Mouse (Mus musculus) heart, embryonic 14.5 days (tissue): ENCODE results near the gene Hs2st1. TPM values are rescaled to one million over a fixed set of nuclear protein-coding genes. Genes with fewer than 3 reads are reported as not detected.

ENCODE experiments used
- ATAC-seq: fragments of 200-750 bp; cut with Nextera tagmentation; 2 replicates; pipeline ENCODE4 v1.8.0; 2017; ENCODE audit warnings: low read depth, moderate TSS enrichment; ENCODE audit not compliant: insufficient number of reproducible peaks, insufficient read depth, low FRiP score
- H3K27ac ChIP-seq, 2 experiments: fragments of 200-500 bp in 1 of 2; fragments of 300-500 bp in 1 of 2; sonication (generic) in 1 of 2; replicated peaks in 1 of 2; 2 replicates each; pipeline ENCODE4 v1.5.1; 2012 to 2014; ENCODE audit warnings: low read depth in 2 of 2, low read length in 2 of 2, control low read depth in 1 of 2, mild to moderate bottlenecking in 1 of 2, mixed read lengths in 1 of 2; ENCODE audit not compliant: control insufficient read depth in 1 of 2, insufficient read depth in 1 of 2
- H3K27me3 ChIP-seq: fragments of 300-500 bp; sonication (generic); 2 replicates; pipeline ENCODE4 v1.6.1; 2014; ENCODE audit warnings: mild to moderate bottlenecking, low read length, control low read depth; ENCODE audit not compliant: control insufficient read depth, insufficient read depth
- H3K36me3 ChIP-seq: fragments of 300-500 bp; sonication (generic); 2 replicates; pipeline ENCODE4 v1.6.1; 2014; ENCODE audit warnings: mild to moderate bottlenecking, control low read depth, low read length, mixed read lengths; ENCODE audit not compliant: control insufficient read depth, insufficient read depth
- H3K4me1 ChIP-seq, 2 experiments: fragments of 200-500 bp in 1 of 2; fragments of 300-500 bp in 1 of 2; sonication (generic) in 1 of 2; 2 replicates each; pipeline ENCODE4 v1.6.1; 2012 to 2014; ENCODE audit warnings: low read length in 2 of 2, control low read depth in 1 of 2, mixed read lengths in 1 of 2; ENCODE audit not compliant: control insufficient read depth in 2 of 2, insufficient read depth in 2 of 2
- H3K4me2 ChIP-seq: fragments of 300-500 bp; sonication (generic); 2 replicates; pipeline ENCODE4 v1.6.1; 2014; ENCODE audit warnings: mild to moderate bottlenecking, low read length
- H3K4me3 ChIP-seq, 2 experiments: fragments of 200-500 bp in 1 of 2; fragments of 300-500 bp in 1 of 2; sonication (generic) in 1 of 2; 2 replicates each; pipeline ENCODE4 v1.5.1; 2012 to 2014; ENCODE audit warnings: low read length in 2 of 2, mild to moderate bottlenecking in 2 of 2, control low read depth in 1 of 2, low read depth in 1 of 2, moderate library complexity in 1 of 2; ENCODE audit not compliant: control insufficient read depth in 1 of 2, insufficient read depth in 1 of 2
- H3K9ac ChIP-seq: fragments of 300-500 bp; sonication (generic); 2 replicates; pipeline ENCODE4 v1.6.1; 2014; ENCODE audit warnings: mild to moderate bottlenecking, low read length
- H3K9me3 ChIP-seq: fragments of 300-500 bp; sonication (generic); 2 replicates; pipeline ENCODE4 v1.6.1; 2016; ENCODE audit warnings: low read length, control low read depth; ENCODE audit not compliant: control insufficient read depth
- WGBS: fragments of 180-500 bp; shearing (Covaris S2); extraction: QIAGEN DNeasy Blood & Tissue Kit; methylation state at CpG from one replicate; pipeline ENCODE4 v1.1.7; 2014; 5-methylcytosine and 5-hydroxymethylcytosine counted together
- polyA plus RNA-seq: library from polyadenylated mRNA; unstranded; fragments of >200 nt; fragmentation: Nextera tagmentation; extraction: Ambion mirVana; gene quantifications from 2 replicates; pipeline ENCODE4 v1.2.1, GENCODE M21; 2014

The Hs2st1 gene
- polyA plus RNA-seq, 1 experiment from 2014 or later: 8.6 TPM

GRCm38 (mm10) chr3:144548186-144548845, 21.7 kb downstream of the Hs2st1 start:
- Histone ChIP-seq H3K27ac (no peak overlapping the region), H3K27me3 (no peaks in the 10 kb centered on the region), H3K9me3 (no peaks in the 10 kb centered on the region), H3K9ac (no peak overlapping the region), H3K4me3 (no peak overlapping the region), H3K36me3 (no peaks in the 10 kb centered on the region), H3K4me1 (peaks cover 0 to 10% of the 10 kb centered on the region in 2 experiments; a peak in 2 of 4 replicates), H3K4me2 (no peak overlapping the region)
- WGBS: 87% methylated on average over 7 of the region's 7 CpGs
- no peak for ATAC-seq

- H3K4me2 ChIP-seq: no peak overlapping the region
- H3K4me1 ChIP-seq: peaks cover 6 to 23% of the 10 kb centered on the region in 2 experiments; a peak in 3 of 4 replicates
- H3K27me3 ChIP-seq: no peaks in the 10 kb centered on the region
- H3K27ac ChIP-seq: no peak overlapping the region
- no peak for ATAC-seq
- H3K4me3 ChIP-seq: no peak overlapping the region
- H3K9me3 ChIP-seq: no peaks in the 10 kb centered on the region
- 31% methylated on average over 4 of the region's 4 CpGs for WGBS
- H3K9ac ChIP-seq: no peak overlapping the region
- H3K36me3 ChIP-seq: no peaks in the 10 kb centered on the region
These were observed 23.5 kb downstream of the Hs2st1 start for GRCm38 (mm10) chr3:144546490-144546889.

GRCm38 (mm10) chr3:144545832-144546231, 24.1 kb downstream of the Hs2st1 start:
- H3K36me3 ChIP-seq: no peaks in the 10 kb centered on the region
- H3K9ac ChIP-seq: no peak overlapping the region
- H3K27ac ChIP-seq: no peak overlapping the region
- no peak overlapping the region for H3K4me2 ChIP-seq
- ATAC-seq: no peak
- peaks cover 6 to 23% of the 10 kb centered on the region in 2 experiments; a peak in 3 of 4 replicates for H3K4me1 ChIP-seq
- WGBS: 69% methylated on average over 4 of the region's 4 CpGs
- H3K4me3 ChIP-seq: no peak overlapping the region
- H3K9me3 ChIP-seq: no peaks in the 10 kb centered on the region
- no peaks in the 10 kb centered on the region for H3K27me3 ChIP-seq

GRCm38 (mm10) chr3:144545152-144545551, 24.8 kb downstream of the Hs2st1 start:
- Histone ChIP-seq H3K27ac (no peak overlapping the region), H3K9me3 (no peaks in the 10 kb centered on the region), H3K4me3 (no peak overlapping the region), H3K36me3 (no peaks in the 10 kb centered on the region), H3K4me2 (no peak overlapping the region), H3K9ac (no peak overlapping the region), H3K4me1 (peaks cover 6 to 23% of the 10 kb centered on the region in 2 experiments; a peak in 3 of 4 replicates), H3K27me3 (no peaks in the 10 kb centered on the region)
- WGBS: 96% methylated on average over 7 of the region's 7 CpGs
- ATAC-seq: no peak

- no peaks in the 10 kb centered on the region for H3K9me3 ChIP-seq
- H3K27ac ChIP-seq: no peak overlapping the region
- H3K9ac ChIP-seq: no peak overlapping the region
- peaks cover 15 to 43% of the 10 kb centered on the region in 2 experiments for H3K4me1 ChIP-seq
- H3K4me2 ChIP-seq: no peak overlapping the region
- ATAC-seq: no peak
- no peaks in the 10 kb centered on the region for H3K27me3 ChIP-seq
- WGBS: 68% methylated on average over 6 of the region's 6 CpGs
- H3K36me3 ChIP-seq: no peaks in the 10 kb centered on the region
- no peak overlapping the region for H3K4me3 ChIP-seq
These were observed 28.0 kb downstream of the Hs2st1 start for GRCm38 (mm10) chr3:144541906-144542438.

GRCm38 (mm10) chr3:144540805-144541204, 29.2 kb downstream of the Hs2st1 start:
- Histone ChIP-seq H3K36me3 (no peaks in the 10 kb centered on the region), H3K4me3 (no peak overlapping the region), H3K9ac (no peak overlapping the region), H3K4me2 (no peak overlapping the region), H3K27ac (no peak overlapping the region), H3K9me3 (no peaks in the 10 kb centered on the region), H3K27me3 (no peaks in the 10 kb centered on the region), H3K4me1 (peaks cover 15 to 41% of the 10 kb centered on the region in 2 experiments)
- ATAC-seq: no peak
- 84% methylated on average over 3 of the region's 3 CpGs for WGBS

- ATAC-seq: no peak
- Histone ChIP-seq H3K9me3 (no peaks in the 10 kb centered on the region), H3K27me3 (no peaks in the 10 kb centered on the region), H3K9ac (peak overlapping the region; percentile 21; the same call in 1 of the 2 replicates), H3K36me3 (no peaks in the 10 kb centered on the region), H3K4me2 (peak overlapping the region; percentile 14; the same call in 1 of the 2 replicates), H3K27ac (peak overlapping the region in 1 of 2 experiments; percentile 61; a peak in 2 of 4 replicates), H3K4me1 (peaks cover 15 to 34% of the 10 kb centered on the region in 2 experiments), H3K4me3 (no peak overlapping the region)
- WGBS: 46% methylated on average over 3 of the region's 3 CpGs
These were observed 30.9 kb downstream of the Hs2st1 start for GRCm38 (mm10) chr3:144539051-144539450.
